Mouse (Mus musculus) stomach, embryonic 14.5 days (tissue): ENCODE results near the gene Dido1. TPM values are rescaled to one million over a fixed set of nuclear protein-coding genes. Genes with fewer than 3 reads are reported as not detected.

Source experiments
- ATAC-seq: fragments of 200-750 bp; cut with Nextera tagmentation; 2 replicates; pipeline ENCODE4 v1.8.0; 2017; ENCODE audit warnings: low read depth, moderate TSS enrichment; ENCODE audit not compliant: insufficient number of reproducible peaks, insufficient read depth, low FRiP score
- H3K27ac ChIP-seq: fragments of 300-500 bp; sonication (generic); 2 replicates; pipeline ENCODE4 v1.5.1; 2014; ENCODE audit warnings: mild to moderate bottlenecking, low read length, moderate library complexity, mixed read lengths
- H3K27me3 ChIP-seq: fragments of 300-500 bp; sonication (generic); 2 replicates; pipeline ENCODE4 v1.6.1; 2014; ENCODE audit warnings: low read length, control low read depth, mixed read lengths; ENCODE audit not compliant: control insufficient read depth, insufficient read depth
- H3K36me3 ChIP-seq: fragments of 300-500 bp; sonication (generic); 2 replicates; pipeline ENCODE4 v1.6.1; 2014; ENCODE audit warnings: mild to moderate bottlenecking, control low read depth, low read length, moderate library complexity, mixed read lengths; ENCODE audit not compliant: control insufficient read depth, insufficient read depth
- H3K4me1 ChIP-seq: fragments of 300-500 bp; sonication (generic); 2 replicates; pipeline ENCODE4 v1.6.1; 2014; ENCODE audit warnings: low read length, control low read depth, mixed read lengths; ENCODE audit not compliant: control insufficient read depth, insufficient read depth
- H3K4me2 ChIP-seq: fragments of 300-500 bp; sonication (generic); replicated peaks from 2 replicates; pipeline ENCODE4 v1.6.1; 2014; ENCODE audit warnings: low read depth, low read length, control low read depth
- H3K4me3 ChIP-seq: fragments of 300-500 bp; sonication (generic); 2 replicates; pipeline ENCODE4 v1.5.1; 2014; ENCODE audit warnings: low read depth, low read length, control low read depth
- H3K9ac ChIP-seq: fragments of 300-500 bp; sonication (generic); replicated peaks from 2 replicates; pipeline ENCODE4 v1.6.1; 2014; ENCODE audit warnings: low read depth, mild to moderate bottlenecking, control low read depth, low read length, moderate library complexity, mixed read lengths
- H3K9me3 ChIP-seq: fragments of 300-500 bp; sonication (generic); 2 replicates; pipeline ENCODE4 v1.6.1; 2016; ENCODE audit warnings: low read depth, low read length, control low read depth; ENCODE audit not compliant: control insufficient read depth
- WGBS: fragments of 180-500 bp; shearing (Covaris S2); extraction: QIAGEN DNeasy Blood & Tissue Kit; methylation state at CpG from one replicate; pipeline ENCODE4 v1.1.7; 2014; 5-methylcytosine and 5-hydroxymethylcytosine counted together
- polyA plus RNA-seq: library from polyadenylated mRNA; unstranded; fragments of >200 nt; fragmentation: Nextera tagmentation; extraction: Ambion mirVana; gene quantifications from 2 replicates; pipeline ENCODE4 v1.2.1, GENCODE M21; 2014

Gene Dido1
- polyA plus RNA-seq = 39.4 and 41.2 TPM in 2 replicates

DNA sequence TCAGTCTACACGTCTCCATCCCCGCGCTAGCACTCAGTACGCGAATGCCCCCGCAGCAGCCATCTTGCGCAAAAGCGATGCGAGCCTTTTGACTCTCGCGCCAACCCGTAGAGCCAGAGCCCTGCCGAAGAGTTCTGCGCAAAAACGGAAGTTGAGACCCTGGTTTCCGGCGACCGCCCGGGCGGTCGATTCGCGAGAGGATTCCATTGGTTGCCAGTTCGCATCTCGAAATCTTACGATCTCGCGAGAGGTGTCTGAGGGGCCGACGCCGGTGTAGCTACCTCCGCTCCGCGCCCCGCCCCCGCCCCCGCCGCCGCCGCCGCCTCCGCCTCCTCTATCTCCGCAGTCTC, at the start of gene Dido1, which contains the start of gene Gid8:
Gene Dido1, minus strand, starts transcription at position 77 of the 350 bp plus-strand sequence.
Gene Gid8, plus strand, starts transcription at position 195 of the 350 bp plus-strand sequence.
- WGBS = under 1% methylated on average over 32 of the region's 43 CpGs
- peak within 1 kb of the TSS; percentile 81 for H3K4me2 ChIP-seq
- peak within 1 kb of the TSS; percentile 98 for H3K9ac ChIP-seq
- peak within 1 kb of the TSS; percentile 99 for H3K4me3 ChIP-seq
- peak; percentile 96 for ATAC-seq
- H3K4me1 ChIP-seq = peaks cover 10% of the 10 kb centered on the region; the same call in 1 of the 2 replicates
- H3K27ac ChIP-seq = peak within 1 kb of the TSS; percentile 90
- H3K9me3 ChIP-seq = no peaks in the 10 kb centered on the region
- peaks cover 10% of the 10 kb centered on the region for H3K36me3 ChIP-seq
- H3K27me3 ChIP-seq = no peaks in the 10 kb centered on the region

DNA sequence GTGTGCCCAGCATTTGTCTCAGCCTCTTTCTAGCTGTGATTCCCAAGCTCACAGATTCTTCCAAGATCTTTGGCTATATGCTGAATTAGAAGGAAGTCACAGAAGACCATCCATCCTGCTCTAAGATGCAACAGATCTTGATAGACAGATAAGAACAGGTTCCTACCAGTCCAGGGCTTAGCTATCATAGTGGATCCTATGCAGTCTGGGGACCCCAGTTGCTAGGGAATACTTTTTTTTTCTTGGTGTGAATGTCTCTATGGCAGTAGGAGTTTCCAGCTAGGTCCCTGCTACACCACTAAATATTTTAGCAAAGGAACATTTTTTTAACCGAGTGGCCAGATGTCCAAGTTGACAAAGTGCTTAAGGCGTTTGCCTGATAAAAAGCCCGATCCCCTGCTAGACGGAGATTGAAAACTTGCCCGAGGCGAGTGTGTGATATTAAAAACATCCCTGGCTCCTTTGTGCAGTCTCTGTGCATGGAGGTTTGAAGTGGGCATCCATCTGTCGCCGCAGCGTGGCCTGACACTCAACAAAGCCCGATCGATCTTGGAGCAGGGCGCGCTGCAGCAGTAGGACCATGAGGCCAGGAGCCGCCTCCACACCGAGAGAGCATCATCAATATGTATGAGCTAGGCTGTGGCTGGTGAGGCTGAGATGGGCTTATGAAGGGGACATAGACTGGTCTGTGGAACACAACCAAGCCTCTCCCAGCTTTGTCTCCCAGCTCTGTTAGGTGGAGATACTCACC, 48.9 kb upstream of the Dido1 start:
- 51% methylated on average over 15 of the region's 15 CpGs for WGBS
- no peak overlapping the region for H3K9ac ChIP-seq
- no peaks in the 10 kb centered on the region for H3K27me3 ChIP-seq
- no peaks in the 10 kb centered on the region for H3K4me1 ChIP-seq
- no peak overlapping the region for H3K4me2 ChIP-seq
- no peak overlapping the region for H3K4me3 ChIP-seq
- H3K36me3 ChIP-seq = no peaks in the 10 kb centered on the region
- no peak for ATAC-seq
- no peaks in the 10 kb centered on the region for H3K9me3 ChIP-seq
- H3K27ac ChIP-seq = no peak overlapping the region

DNA sequence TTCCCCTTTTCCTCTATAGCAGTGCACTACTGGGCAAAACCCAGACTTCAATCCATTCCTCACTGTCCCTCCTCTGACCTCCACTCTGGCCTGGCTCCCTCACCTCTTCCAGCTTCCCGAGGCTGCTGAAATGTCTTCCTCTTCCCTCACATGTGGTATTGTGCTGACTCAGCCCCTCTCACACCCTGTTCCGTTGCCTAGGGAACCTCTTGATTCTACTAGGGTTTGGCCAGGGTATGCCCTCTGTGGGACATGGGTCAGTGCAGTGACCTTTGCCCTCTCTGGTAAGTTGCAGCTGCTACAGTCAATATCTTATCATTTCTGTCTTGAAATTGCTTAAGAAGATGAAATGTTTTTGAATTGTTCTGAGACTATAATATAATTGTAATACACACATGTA, 47.0 kb upstream of the Dido1 start:
- Histone ChIP-seq H3K4me2 (no peak overlapping the region), H3K27ac (no peak overlapping the region), H3K36me3 (no peaks in the 10 kb centered on the region), H3K27me3 (no peaks in the 10 kb centered on the region), H3K9ac (no peak overlapping the region), H3K4me1 (no peaks in the 10 kb centered on the region), H3K4me3 (no peak overlapping the region), H3K9me3 (no peaks in the 10 kb centered on the region)
- no peak for ATAC-seq
- 33% methylated on average over 2 of the region's 2 CpGs for WGBS

DNA sequence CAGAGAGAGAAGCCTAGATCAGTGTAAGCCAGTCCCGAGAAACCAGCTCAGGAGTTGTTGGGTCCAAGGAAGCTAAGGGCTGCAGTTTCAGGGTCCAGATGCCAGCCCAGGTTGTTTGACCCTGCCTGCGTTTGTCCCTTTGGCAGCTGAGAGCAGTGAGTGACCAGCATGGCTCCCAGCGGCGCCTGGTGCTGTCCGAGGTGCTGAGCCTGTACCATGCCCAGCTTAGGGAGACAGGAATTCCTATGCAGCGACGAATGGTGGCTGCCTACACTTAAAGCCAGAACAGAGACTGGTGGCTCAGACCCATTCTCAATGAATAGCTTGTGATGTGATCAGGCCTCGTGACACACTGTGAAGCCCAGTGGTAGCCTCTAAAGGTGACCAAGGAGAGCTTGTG, 46.1 kb upstream of the Dido1 start:
- no peaks in the 10 kb centered on the region for H3K4me1 ChIP-seq
- H3K4me3 ChIP-seq = no peak overlapping the region
- ATAC-seq = no peak; the same call in 1 of the 2 replicates
- no peak overlapping the region for H3K4me2 ChIP-seq
- H3K9ac ChIP-seq = no peak overlapping the region
- H3K36me3 ChIP-seq = no peaks in the 10 kb centered on the region
- H3K9me3 ChIP-seq = no peaks in the 10 kb centered on the region
- H3K27ac ChIP-seq = no peak overlapping the region
- no peaks in the 10 kb centered on the region for H3K27me3 ChIP-seq
- 3% methylated on average over 8 of the region's 8 CpGs for WGBS

DNA sequence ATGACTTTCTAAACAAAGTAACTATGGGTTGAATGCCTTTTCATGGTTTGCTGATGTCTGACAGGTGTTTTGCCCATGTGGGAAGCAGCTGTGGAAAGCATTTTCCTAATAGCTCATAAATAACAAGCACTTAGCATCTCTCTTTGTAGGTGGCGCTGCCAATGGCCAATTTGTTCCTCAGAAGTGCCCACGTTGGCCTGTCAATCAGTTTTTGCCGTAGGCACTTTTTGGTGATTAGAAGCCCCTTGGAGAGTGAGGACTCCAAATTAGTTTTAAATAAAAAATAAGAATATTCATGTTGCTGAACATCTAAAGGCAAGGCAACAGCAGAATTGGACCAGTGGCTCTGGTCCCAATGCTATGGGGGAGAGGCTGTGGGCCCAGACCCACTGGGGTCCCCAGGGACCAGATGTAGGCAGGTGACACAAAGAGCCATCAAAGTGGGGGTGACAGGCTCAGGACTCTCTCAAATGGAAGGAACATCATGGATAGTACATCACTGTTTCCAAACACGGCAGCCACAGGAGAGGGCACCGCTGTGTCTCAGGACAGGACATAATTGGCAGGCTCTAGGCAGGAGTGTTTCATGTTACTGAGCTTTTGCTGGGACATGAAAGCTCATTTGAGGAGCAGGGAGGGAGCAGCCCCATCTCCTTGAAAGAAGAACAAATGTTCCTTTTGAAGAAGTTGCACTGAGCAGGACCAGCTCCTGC, 45.3 kb upstream of the Dido1 start:
- H3K9ac ChIP-seq = no peak overlapping the region
- no peak overlapping the region for H3K4me2 ChIP-seq
- H3K4me1 ChIP-seq = no peaks in the 10 kb centered on the region
- H3K4me3 ChIP-seq = no peak overlapping the region
- no peaks in the 10 kb centered on the region for H3K36me3 ChIP-seq
- no peaks in the 10 kb centered on the region for H3K9me3 ChIP-seq
- 78% methylated on average over 5 of the region's 5 CpGs for WGBS
- no peak for ATAC-seq
- H3K27me3 ChIP-seq = no peaks in the 10 kb centered on the region
- H3K27ac ChIP-seq = no peak overlapping the region

DNA sequence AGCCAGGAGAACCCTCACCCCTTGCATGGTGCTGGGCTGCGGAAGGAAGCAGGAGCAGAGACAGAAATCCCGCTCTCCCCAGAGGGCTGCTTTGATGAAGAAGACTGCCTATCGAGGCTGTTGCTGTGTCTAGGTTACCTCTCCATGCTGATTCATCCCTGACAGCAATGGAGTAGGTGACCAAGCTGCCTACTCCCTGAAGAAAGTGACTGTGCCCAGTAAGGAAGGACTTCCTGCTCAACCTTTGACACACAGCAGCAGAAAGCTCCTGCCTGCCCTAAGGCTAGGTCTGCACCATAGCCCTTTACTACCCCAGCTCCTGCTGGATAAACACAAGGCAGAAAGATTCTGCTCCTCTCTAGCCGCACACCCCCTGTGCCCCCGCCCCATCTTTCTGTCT, 39.1 kb upstream of the Dido1 start:
- Histone ChIP-seq H3K27me3 (no peaks in the 10 kb centered on the region), H3K9me3 (no peaks in the 10 kb centered on the region), H3K36me3 (no peaks in the 10 kb centered on the region), H3K4me3 (no peak overlapping the region), H3K27ac (no peak overlapping the region), H3K4me1 (no peaks in the 10 kb centered on the region), H3K4me2 (no peak overlapping the region), H3K9ac (no peak overlapping the region)
- 37% methylated on average over 5 of the region's 5 CpGs for WGBS
- no peak for ATAC-seq

DNA sequence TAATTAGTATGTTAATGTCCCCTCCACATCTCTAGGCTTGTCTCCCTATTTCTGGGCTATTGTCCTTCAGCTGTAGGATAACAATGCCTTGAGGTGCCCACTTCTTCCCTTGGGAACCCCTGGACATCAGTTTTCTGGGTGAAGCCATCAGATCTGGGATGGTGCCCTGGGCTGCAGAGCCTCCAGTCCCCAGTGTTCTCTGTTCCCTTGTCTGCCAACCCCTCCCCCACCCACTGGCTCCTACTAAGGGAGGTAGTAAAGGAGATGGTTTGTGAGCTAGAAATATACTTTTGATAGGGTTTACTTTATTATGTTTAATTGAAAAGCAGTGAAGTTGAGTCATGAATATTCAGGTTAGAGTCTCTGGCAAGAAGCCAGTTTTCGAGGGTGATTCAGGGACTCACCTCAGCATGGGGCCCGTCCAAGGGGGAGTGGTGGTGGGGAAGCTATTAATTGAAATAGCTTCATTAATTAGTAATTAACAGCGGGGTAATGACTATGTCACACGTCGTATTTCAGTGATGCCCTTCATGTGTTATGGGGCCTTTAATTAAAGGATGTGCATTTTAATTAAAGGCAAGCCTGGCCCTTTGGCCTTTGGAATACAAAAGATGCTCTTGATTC, 36.9 kb upstream of the Dido1 start:
- Histone ChIP-seq H3K4me2 (no peak overlapping the region), H3K36me3 (no peaks in the 10 kb centered on the region), H3K27me3 (no peaks in the 10 kb centered on the region), H3K9me3 (no peaks in the 10 kb centered on the region), H3K27ac (no peak overlapping the region), H3K4me3 (no peak overlapping the region), H3K4me1 (no peaks in the 10 kb centered on the region), H3K9ac (no peak overlapping the region)
- WGBS = 51% methylated on average over 5 of the region's 5 CpGs
- ATAC-seq = no peak

DNA sequence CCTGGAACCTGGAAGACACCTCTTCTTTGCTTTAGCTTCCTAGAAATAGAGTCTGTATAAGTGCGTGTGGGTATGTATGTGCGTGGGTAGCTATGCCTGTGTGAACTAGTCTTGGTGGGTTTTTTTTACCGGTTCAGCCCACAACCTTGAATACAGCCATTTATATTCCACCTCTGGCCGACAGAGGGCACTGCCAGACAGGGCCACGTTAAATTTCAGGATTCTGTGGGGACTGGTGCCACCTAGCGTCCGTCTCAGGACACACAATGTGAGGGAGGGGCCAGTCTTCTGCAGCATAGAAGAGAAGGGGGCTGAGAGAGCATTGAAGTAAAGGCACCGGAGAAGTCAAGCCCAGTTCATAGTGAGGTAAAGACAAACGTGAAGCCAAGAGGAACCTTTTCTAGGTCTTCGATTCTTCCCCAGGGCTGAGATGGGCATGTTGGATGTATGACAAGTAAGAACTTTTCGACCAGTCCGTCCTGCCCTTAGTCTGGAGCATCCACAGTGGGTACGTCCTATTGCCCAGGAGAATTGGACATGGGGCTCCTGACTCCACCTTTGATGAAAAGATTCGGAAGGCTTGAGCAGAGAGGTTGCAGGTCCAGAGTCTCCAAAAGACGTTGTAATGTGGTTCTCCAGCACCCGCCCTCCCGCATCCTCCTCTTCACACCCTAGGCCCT, 35.6 kb upstream of the Dido1 start:
- Histone ChIP-seq H3K9me3 (no peaks in the 10 kb centered on the region), H3K4me3 (no peak overlapping the region), H3K9ac (no peak overlapping the region), H3K27me3 (no peaks in the 10 kb centered on the region), H3K4me2 (no peak overlapping the region), H3K27ac (no peak overlapping the region), H3K4me1 (no peaks in the 10 kb centered on the region), H3K36me3 (no peaks in the 10 kb centered on the region)
- ATAC-seq = peak; percentile 51; the same call in 1 of the 2 replicates
- 34% methylated on average over 17 of the region's 17 CpGs for WGBS
